Mouse (Mus musculus): Measurements from ENCODE around the gene Gm45711. TPM values are rescaled to one million over a fixed set of nuclear protein-coding genes. Genes with fewer than 3 reads are reported as not detected.
A peak's percentile ranks its signal among the peaks of the same experiment; 100 is the strongest.
"Not testable (repeated sequence)": the region's sequence is repeated elsewhere in the genome, so short reads cannot be mapped to it uniquely, and the experiment has no call there.

The Gm45711 gene
- polyA plus RNA-seq (2014; fragmentation: Nextera tagmentation; extraction: Ambion mirVana): not detected in 2 replicates

- not testable (repeated sequence) for H3K4me2 ChIP-seq (replicated peaks); ATAC-seq (ENCODE audit: low FRiP score); H3K4me3 ChIP-seq (replicated peaks; ENCODE audit: low read length); H3K9ac ChIP-seq; H3K9me3 ChIP-seq (ENCODE audit: control insufficient read depth, low read length); H3K27ac ChIP-seq; H3K36me3 ChIP-seq (replicated peaks; ENCODE audit: control insufficient read depth, insufficient read depth); DNase-seq (ENCODE audit: low spot score); H3K4me1 ChIP-seq (replicated peaks; ENCODE audit: control insufficient read depth, insufficient read depth, low read length); H3K27me3 ChIP-seq (ENCODE audit: control insufficient read depth, insufficient read depth, low read length)
- WGBS: 88% methylated on average over 36 of the region's 36 CpGs
Measured at GRCm38 (mm10) chr8:104309441-104310155, at the start of gene Gm45711, which contains the start of gene Cmtm1. Gm45711 (minus strand) TSS chr8:104310081. Cmtm1 (minus strand) TSS chr8:104310145.

DNA sequence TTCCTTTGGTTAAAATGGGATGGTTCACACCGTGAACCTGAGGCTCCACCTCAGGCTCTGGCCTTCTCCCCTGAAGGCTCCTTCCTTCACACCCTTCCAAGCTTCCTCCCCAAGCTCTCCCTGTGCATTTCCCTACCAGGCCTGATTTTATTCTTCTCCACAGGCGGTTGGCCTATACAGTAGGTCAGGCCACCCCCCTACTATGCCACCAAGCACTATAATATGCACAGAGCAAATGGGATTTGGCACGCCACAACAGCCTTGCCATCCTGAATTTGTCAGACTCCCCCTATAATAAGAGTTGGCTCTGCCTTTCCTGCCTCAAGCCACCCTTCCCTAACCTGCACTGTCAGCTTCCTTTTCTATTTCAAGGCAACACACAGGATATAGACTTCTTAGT, 48.8 kb upstream of the Gm45711 start:
- Histone ChIP-seq H3K9me3 (ENCODE audit: control insufficient read depth, low read length) (no peaks in the 10 kb centered on the region), H3K27me3 (ENCODE audit: control insufficient read depth, insufficient read depth, low read length) (no peaks in the 10 kb centered on the region), H3K9ac (no peak overlapping the region), H3K27ac (no peak overlapping the region), H3K4me2 (replicated peaks) (no peak overlapping the region), H3K4me3 (replicated peaks; ENCODE audit: low read length) (no peak overlapping the region), H3K36me3 (replicated peaks; ENCODE audit: control insufficient read depth, insufficient read depth) (peaks cover 20% of the 10 kb centered on the region; the same call in 1 of the 2 replicates), H3K4me1 (replicated peaks; ENCODE audit: control insufficient read depth, insufficient read depth, low read length) (0 out of 2 replicates have a peak, but pooled peaks cover 4% of the 10 kb centered on the region)
- WGBS: 86% methylated on average over 3 of the region's 3 CpGs
- no peak for ATAC-seq (ENCODE audit: low FRiP score)
- no peak for DNase-seq (ENCODE audit: low spot score)

- Histone ChIP-seq H3K9ac (no peak overlapping the region), H3K9me3 (ENCODE audit: control insufficient read depth, low read length) (no peaks in the 10 kb centered on the region)
- 95% methylated on average over 10 of the region's 10 CpGs for WGBS
Measured at GRCm38 (mm10) chr8:104354504-104354903, 44.6 kb upstream of the Gm45711 start.

DNA sequence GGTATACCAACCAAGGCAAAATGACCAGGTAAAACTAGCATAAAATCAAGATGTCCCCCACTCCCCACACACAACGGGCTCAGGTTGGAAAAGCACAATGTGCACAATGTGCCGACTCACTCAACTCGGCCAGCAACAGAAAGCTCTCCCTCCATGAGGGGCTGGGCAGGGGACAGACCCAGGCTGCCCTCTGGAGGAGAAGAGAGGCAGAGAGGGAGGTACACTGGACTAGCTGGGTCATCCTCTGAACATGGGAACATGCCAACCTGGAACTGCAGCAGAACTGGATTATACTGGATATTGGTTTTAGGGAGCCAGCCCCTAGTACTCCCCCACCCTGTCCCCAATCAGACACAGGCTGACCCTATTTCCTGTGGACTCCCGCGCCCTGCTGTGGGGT, 43.3 kb upstream of the Gm45711 start:
- WGBS: 58% methylated on average over 5 of the region's 5 CpGs
- Histone ChIP-seq H3K9me3 (ENCODE audit: control insufficient read depth, low read length) (no peaks in the 10 kb centered on the region), H3K27ac (no peak overlapping the region), H3K9ac (no peak overlapping the region), H3K4me2 (replicated peaks) (no peak overlapping the region), H3K4me1 (replicated peaks; ENCODE audit: control insufficient read depth, insufficient read depth, low read length) (no peaks in the 10 kb centered on the region), H3K27me3 (ENCODE audit: control insufficient read depth, insufficient read depth, low read length) (no peaks in the 10 kb centered on the region), H3K36me3 (replicated peaks; ENCODE audit: control insufficient read depth, insufficient read depth) (peaks cover 20% of the 10 kb centered on the region), H3K4me3 (replicated peaks; ENCODE audit: low read length) (no peak overlapping the region)
- no peak for DNase-seq (ENCODE audit: low spot score)
- ATAC-seq (ENCODE audit: low FRiP score): peak; percentile 46; the same call in 1 of the 2 replicates

More at GRCm38 (mm10) chr8:104354504-104354903, 44.6 kb upstream of the Gm45711 start:
- H3K4me2 ChIP-seq (replicated peaks): no peak overlapping the region
- H3K4me1 ChIP-seq (replicated peaks; ENCODE audit: control insufficient read depth, insufficient read depth, low read length): no peaks in the 10 kb centered on the region
- ATAC-seq (ENCODE audit: low FRiP score) (no peak), DNase-seq (ENCODE audit: low spot score) (no peak)
- no peak overlapping the region for H3K27ac ChIP-seq
- H3K36me3 ChIP-seq (replicated peaks; ENCODE audit: control insufficient read depth, insufficient read depth): peaks cover 20% of the 10 kb centered on the region
- no peaks in the 10 kb centered on the region for H3K27me3 ChIP-seq (ENCODE audit: control insufficient read depth, insufficient read depth, low read length)
- no peak overlapping the region for H3K4me3 ChIP-seq (replicated peaks; ENCODE audit: low read length)

DNA sequence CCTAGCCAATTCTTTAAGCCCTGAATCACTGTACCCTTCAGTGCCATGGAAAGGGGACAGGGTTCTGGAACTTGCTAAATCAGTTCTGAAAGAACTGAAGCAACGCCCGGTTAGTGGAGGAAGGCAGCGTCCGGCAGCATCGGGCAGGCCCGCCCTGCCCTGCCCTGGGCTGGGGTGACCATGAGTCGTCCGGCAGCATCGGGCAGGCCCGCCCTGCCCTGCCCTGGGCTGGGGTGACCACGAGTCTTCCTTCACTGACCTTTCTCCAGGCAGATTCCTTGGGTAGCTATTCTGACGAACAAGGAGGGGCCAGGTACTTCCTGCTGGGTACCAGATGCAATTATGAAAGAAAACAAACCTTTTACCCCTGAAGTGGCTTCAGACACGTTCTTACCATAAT, 40.2 kb upstream of the Gm45711 start:
- Histone ChIP-seq H3K36me3 (replicated peaks; ENCODE audit: control insufficient read depth, insufficient read depth) (peaks cover 14% of the 10 kb centered on the region), H3K9ac (no peak overlapping the region), H3K4me1 (replicated peaks; ENCODE audit: control insufficient read depth, insufficient read depth, low read length) (no peaks in the 10 kb centered on the region), H3K4me2 (replicated peaks) (no peak overlapping the region), H3K9me3 (ENCODE audit: control insufficient read depth, low read length) (no peaks in the 10 kb centered on the region), H3K27ac (no peak overlapping the region), H3K27me3 (ENCODE audit: control insufficient read depth, insufficient read depth, low read length) (no peaks in the 10 kb centered on the region), H3K4me3 (replicated peaks; ENCODE audit: low read length) (no peak overlapping the region)
- DNase-seq (ENCODE audit: low spot score): no peak
- no peak for ATAC-seq (ENCODE audit: low FRiP score)
- WGBS: 89% methylated on average over 13 of the region's 13 CpGs

GRCm38 (mm10) chr8:104348971-104349370, 39.1 kb upstream of the Gm45711 start:
- ATAC-seq (ENCODE audit: low FRiP score): no peak
- Histone ChIP-seq H3K27me3 (ENCODE audit: control insufficient read depth, insufficient read depth, low read length) (no peaks in the 10 kb centered on the region), H3K4me2 (replicated peaks) (no peak overlapping the region), H3K27ac (no peak overlapping the region), H3K9me3 (ENCODE audit: control insufficient read depth, low read length) (no peaks in the 10 kb centered on the region), H3K9ac (no peak overlapping the region), H3K4me3 (replicated peaks; ENCODE audit: low read length) (no peak overlapping the region), H3K36me3 (replicated peaks; ENCODE audit: control insufficient read depth, insufficient read depth) (peaks cover 4% of the 10 kb centered on the region), H3K4me1 (replicated peaks; ENCODE audit: control insufficient read depth, insufficient read depth, low read length) (no peaks in the 10 kb centered on the region)
- no peak for DNase-seq (ENCODE audit: low spot score)
- 83% methylated on average over 5 of the region's 5 CpGs for WGBS

DNA sequence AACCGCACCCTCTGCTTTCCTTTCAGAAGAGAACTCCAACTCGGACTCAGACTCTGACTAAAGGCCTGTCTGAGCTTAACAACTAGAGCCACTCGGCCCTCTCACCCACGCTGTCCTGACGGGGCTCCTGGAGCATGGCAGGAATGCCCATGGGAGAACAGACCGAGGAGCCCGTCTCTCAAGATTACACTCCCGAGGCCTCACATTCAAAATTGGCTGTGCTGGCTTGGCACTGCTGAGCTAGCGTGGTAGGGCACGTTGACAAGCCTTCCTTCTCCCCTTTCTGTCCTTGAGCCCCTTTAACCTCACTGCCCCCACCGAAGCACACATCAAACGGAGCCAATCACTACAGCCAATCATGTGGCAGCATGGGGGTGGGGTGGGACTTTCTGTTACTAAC, 36.8 kb upstream of the Gm45711 start:
- Histone ChIP-seq H3K27me3 (ENCODE audit: control insufficient read depth, insufficient read depth, low read length) (no peaks in the 10 kb centered on the region), H3K9me3 (ENCODE audit: control insufficient read depth, low read length) (no peaks in the 10 kb centered on the region), H3K36me3 (replicated peaks; ENCODE audit: control insufficient read depth, insufficient read depth) (peaks cover 4% of the 10 kb centered on the region), H3K4me1 (replicated peaks; ENCODE audit: control insufficient read depth, insufficient read depth, low read length) (no peaks in the 10 kb centered on the region), H3K4me2 (replicated peaks) (no peak overlapping the region), H3K27ac (no peak overlapping the region), H3K4me3 (replicated peaks; ENCODE audit: low read length) (no peak overlapping the region), H3K9ac (no peak overlapping the region)
- ATAC-seq (ENCODE audit: low FRiP score) (no peak), DNase-seq (ENCODE audit: low spot score) (no peak)
- WGBS: 55% methylated on average over 12 of the region's 12 CpGs

DNA sequence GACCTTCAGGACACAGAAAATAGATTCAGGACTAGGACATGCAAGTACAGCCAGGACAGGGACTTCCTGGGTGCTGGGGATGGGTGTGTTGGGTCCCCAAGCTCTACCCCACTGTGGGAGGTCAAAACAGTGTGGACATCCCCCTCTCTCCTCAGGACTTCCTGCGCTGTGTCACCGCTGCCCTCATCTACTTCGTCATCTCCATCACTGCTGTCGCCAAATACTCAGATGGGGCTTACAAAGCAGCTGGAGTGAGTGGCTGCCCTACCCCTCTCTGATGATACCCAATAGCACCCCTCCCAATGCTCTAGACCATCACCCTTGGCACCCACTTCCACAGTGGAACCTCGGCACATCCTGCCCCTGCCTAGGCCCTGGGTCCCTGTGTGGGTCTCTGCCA, 34.7 kb upstream of the Gm45711 start:
- no peak for ATAC-seq (ENCODE audit: low FRiP score)
- no peak overlapping the region for H3K27ac ChIP-seq
- H3K4me3 ChIP-seq (replicated peaks; ENCODE audit: low read length): no peak overlapping the region
- no peak overlapping the region for H3K4me2 ChIP-seq (replicated peaks)
- H3K9ac ChIP-seq: no peak overlapping the region
- H3K27me3 ChIP-seq (ENCODE audit: control insufficient read depth, insufficient read depth, low read length): no peaks in the 10 kb centered on the region
- no peaks in the 10 kb centered on the region for H3K9me3 ChIP-seq (ENCODE audit: control insufficient read depth, low read length)
- 0 out of 2 replicates have a peak, but pooled peaks cover 3% of the 10 kb centered on the region for H3K4me1 ChIP-seq (replicated peaks; ENCODE audit: control insufficient read depth, insufficient read depth, low read length)
- H3K36me3 ChIP-seq (replicated peaks; ENCODE audit: control insufficient read depth, insufficient read depth): peaks cover 4% of the 10 kb centered on the region; the same call in 1 of the 2 replicates
- 96% methylated on average over 5 of the region's 5 CpGs for WGBS
- DNase-seq (ENCODE audit: low spot score): no peak

- H3K27ac ChIP-seq: no peak overlapping the region
- H3K4me2 ChIP-seq (replicated peaks): no peak overlapping the region
- 0 out of 2 replicates have a peak, but pooled peaks cover 4% of the 10 kb centered on the region for H3K36me3 ChIP-seq (replicated peaks; ENCODE audit: control insufficient read depth, insufficient read depth)
- peak; percentile 61 for ATAC-seq (ENCODE audit: low FRiP score)
- no peak overlapping the region for H3K4me3 ChIP-seq (replicated peaks; ENCODE audit: low read length)
- H3K9ac ChIP-seq: no peak overlapping the region
- no peaks in the 10 kb centered on the region for H3K27me3 ChIP-seq (ENCODE audit: control insufficient read depth, insufficient read depth, low read length)
- peak; percentile 89 for DNase-seq (ENCODE audit: low spot score)
- no peaks in the 10 kb centered on the region for H3K9me3 ChIP-seq (ENCODE audit: control insufficient read depth, low read length)
- H3K4me1 ChIP-seq (replicated peaks; ENCODE audit: control insufficient read depth, insufficient read depth, low read length): 0 out of 2 replicates have a peak, but pooled peaks cover 3% of the 10 kb centered on the region
- WGBS: 20% methylated on average over 7 of the region's 7 CpGs
Measured at GRCm38 (mm10) chr8:104343957-104344356, 34.1 kb upstream of the Gm45711 start.

Measured in hindbrain, embryonic 14.5 days (tissue).